Mouse (Mus musculus): ENCODE data around the gene BC067074. TPM values are rescaled to one million over a fixed set of nuclear protein-coding genes. Genes with fewer than 3 reads are reported as not detected.
"Not testable (repeated sequence)": the region's sequence is repeated elsewhere in the genome, so short reads cannot be mapped to it uniquely, and the experiment has no call there.

BC067074 gene
- polyA plus RNA-seq, 1 experiment from 2014 or later = 6.1 TPM

DNA sequence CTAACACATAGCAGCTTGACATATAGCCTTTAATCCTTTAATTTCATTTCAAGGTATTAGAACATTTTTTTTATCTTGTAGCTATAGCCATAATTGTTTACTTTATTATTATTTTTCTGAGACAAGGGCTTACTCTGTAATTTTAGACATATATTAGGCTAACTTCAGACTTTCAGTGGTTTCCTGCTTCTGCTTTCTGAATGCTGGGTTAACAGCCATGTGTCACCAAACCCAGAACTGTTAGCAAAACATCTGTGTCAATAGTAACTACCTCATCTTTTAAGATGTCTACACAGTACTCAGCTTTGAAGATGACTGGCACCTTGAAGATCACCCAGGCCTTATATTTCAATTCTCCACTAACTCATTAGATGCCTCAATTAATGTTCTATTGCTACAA is 89.8 kb downstream of the BC067074 start:
- not testable (repeated sequence) for H3K9me3 ChIP-seq (ENCODE audit: low read length); H3K36me3 ChIP-seq (ENCODE audit: insufficient read depth, low read length); H3K4me2 ChIP-seq (replicated peaks; ENCODE audit: low read depth, low read length); H3K4me1 ChIP-seq (ENCODE audit: insufficient read depth, low read length); H3K27me3 ChIP-seq (ENCODE audit: insufficient read depth, low read length); H3K27ac ChIP-seq (ENCODE audit: low read length); H3K4me3 ChIP-seq (ENCODE audit: low read length); ATAC-seq (ENCODE audit: low FRiP score, low TSS enrichment); H3K9ac ChIP-seq (replicated peaks; ENCODE audit: low read length)

GRCm38 (mm10) chr13:113393386-113393785 is 100.4 kb downstream of the BC067074 start:
- ATAC-seq (ENCODE audit: low FRiP score, low TSS enrichment) = no peak
- H3K4me3 ChIP-seq (ENCODE audit: low read length) = no peak overlapping the region
- no peaks in the 10 kb centered on the region for H3K36me3 ChIP-seq (ENCODE audit: insufficient read depth, low read length)
- H3K4me2 ChIP-seq (replicated peaks; ENCODE audit: low read depth, low read length) = no peak overlapping the region
- no peaks in the 10 kb centered on the region for H3K4me1 ChIP-seq (ENCODE audit: insufficient read depth, low read length)
- H3K9me3 ChIP-seq (ENCODE audit: low read length) = no peaks in the 10 kb centered on the region
- H3K9ac ChIP-seq (replicated peaks; ENCODE audit: low read length) = no peak overlapping the region
- no peak overlapping the region for H3K27ac ChIP-seq (ENCODE audit: low read length)
- H3K27me3 ChIP-seq (ENCODE audit: insufficient read depth, low read length) = no peaks in the 10 kb centered on the region
- WGBS = 93% methylated on average over 6 of the region's 6 CpGs

DNA sequence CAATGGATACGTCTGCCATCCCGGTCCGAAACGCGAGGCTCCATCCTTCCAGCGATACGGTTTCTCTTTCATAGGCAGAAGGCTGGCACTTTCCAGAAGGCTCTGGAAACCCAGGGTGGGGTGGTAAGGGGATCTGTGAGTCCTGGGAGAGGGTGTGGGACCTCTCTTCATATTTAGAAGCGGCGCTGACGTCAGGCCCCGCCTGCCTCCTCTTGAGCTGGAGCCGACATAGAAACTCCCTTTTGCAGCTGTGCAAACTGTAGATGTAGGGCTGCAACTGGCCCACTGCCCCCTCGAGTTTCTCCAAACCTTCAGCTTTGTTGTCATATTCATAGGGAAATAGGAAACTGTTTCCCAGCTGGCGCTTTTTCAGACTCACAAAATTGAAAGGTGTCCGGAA is 101.6 kb downstream of the BC067074 start:
- Histone ChIP-seq H3K4me1 (ENCODE audit: insufficient read depth, low read length) (no peaks in the 10 kb centered on the region), H3K9me3 (ENCODE audit: low read length) (no peaks in the 10 kb centered on the region), H3K36me3 (ENCODE audit: insufficient read depth, low read length) (no peaks in the 10 kb centered on the region), H3K27ac (ENCODE audit: low read length) (no peak overlapping the region), H3K4me3 (ENCODE audit: low read length) (no peak overlapping the region), H3K9ac (replicated peaks; ENCODE audit: low read length) (no peak overlapping the region), H3K4me2 (replicated peaks; ENCODE audit: low read depth, low read length) (peak overlapping the region; percentile 5; the same call in 1 of the 2 replicates), H3K27me3 (ENCODE audit: insufficient read depth, low read length) (no peaks in the 10 kb centered on the region)
- no peak for ATAC-seq (ENCODE audit: low FRiP score, low TSS enrichment)
- 73% methylated on average over 15 of the region's 15 CpGs for WGBS

- H3K9me3 ChIP-seq (ENCODE audit: low read length) = no peaks in the 10 kb centered on the region
- H3K4me1 ChIP-seq (ENCODE audit: insufficient read depth, low read length) = no peaks in the 10 kb centered on the region
- no peak overlapping the region for H3K27ac ChIP-seq (ENCODE audit: low read length)
- no peaks in the 10 kb centered on the region for H3K27me3 ChIP-seq (ENCODE audit: insufficient read depth, low read length)
- no peaks in the 10 kb centered on the region for H3K36me3 ChIP-seq (ENCODE audit: insufficient read depth, low read length)
- no peak overlapping the region for H3K4me2 ChIP-seq (replicated peaks; ENCODE audit: low read depth, low read length)
- H3K9ac ChIP-seq (replicated peaks; ENCODE audit: low read length) = no peak overlapping the region
- ATAC-seq (ENCODE audit: low FRiP score, low TSS enrichment) = no peak
- WGBS = 80% methylated on average over 9 of the region's 9 CpGs
- no peak overlapping the region for H3K4me3 ChIP-seq (ENCODE audit: low read length)
These were observed 104.1 kb downstream of the BC067074 start for GRCm38 (mm10) chr13:113397006-113397520.

DNA sequence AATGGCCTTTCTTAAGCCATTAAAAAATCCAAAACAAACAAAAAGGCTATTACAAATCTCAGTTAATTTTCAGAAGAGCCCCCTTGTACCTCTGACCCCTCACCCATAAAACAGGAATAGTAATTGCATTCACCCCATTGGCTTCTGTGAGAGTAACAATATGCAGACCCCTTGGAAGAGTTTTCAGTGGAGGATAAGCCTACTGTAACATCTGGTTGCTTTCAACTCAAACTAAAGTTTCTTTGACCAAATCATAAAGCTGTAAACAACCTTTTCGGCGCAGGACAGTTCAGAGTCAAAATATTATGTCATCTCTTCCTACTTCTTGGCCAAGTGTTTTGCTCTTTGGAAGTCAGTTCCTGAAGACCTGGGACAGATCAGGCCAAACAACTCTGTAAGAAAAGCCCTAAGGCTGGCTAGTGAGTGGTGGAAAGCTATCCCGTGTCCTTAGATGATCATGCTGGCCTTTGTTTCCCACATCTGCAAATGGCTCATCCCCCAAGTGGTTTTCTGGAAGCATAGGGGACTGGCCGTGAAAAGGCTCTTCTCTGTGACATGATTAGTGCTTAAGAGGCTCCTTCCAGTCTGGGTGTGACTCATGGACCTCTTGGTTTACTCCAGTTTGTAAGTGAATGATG is 108.5 kb downstream of the BC067074 start:
- Histone ChIP-seq H3K4me2 (replicated peaks; ENCODE audit: low read depth, low read length) (no peak overlapping the region), H3K9ac (replicated peaks; ENCODE audit: low read length) (no peak overlapping the region), H3K4me3 (ENCODE audit: low read length) (no peak overlapping the region), H3K27me3 (ENCODE audit: insufficient read depth, low read length) (no peaks in the 10 kb centered on the region), H3K36me3 (ENCODE audit: insufficient read depth, low read length) (no peaks in the 10 kb centered on the region), H3K27ac (ENCODE audit: low read length) (peak overlapping the region; percentile 41; the same call in 1 of the 2 replicates), H3K9me3 (ENCODE audit: low read length) (no peaks in the 10 kb centered on the region), H3K4me1 (ENCODE audit: insufficient read depth, low read length) (no peaks in the 10 kb centered on the region)
- ATAC-seq (ENCODE audit: low FRiP score, low TSS enrichment) = peak; percentile 54; the same call in 1 of the 2 replicates
- WGBS = 59% methylated on average over 4 of the region's 4 CpGs

GRCm38 (mm10) chr13:113403706-113404105 is 110.7 kb downstream of the BC067074 start:
- H3K36me3 ChIP-seq (ENCODE audit: insufficient read depth, low read length) = no peaks in the 10 kb centered on the region
- H3K9me3 ChIP-seq (ENCODE audit: low read length) = no peaks in the 10 kb centered on the region
- H3K4me2 ChIP-seq (replicated peaks; ENCODE audit: low read depth, low read length) = no peak overlapping the region
- H3K27me3 ChIP-seq (ENCODE audit: insufficient read depth, low read length) = no peaks in the 10 kb centered on the region
- ATAC-seq (ENCODE audit: low FRiP score, low TSS enrichment) = 0 out of 2 replicates have a peak, but pooled peaks have one; percentile 19
- WGBS = 70% methylated on average over 6 of the region's 6 CpGs
- no peak overlapping the region for H3K4me3 ChIP-seq (ENCODE audit: low read length)
- H3K4me1 ChIP-seq (ENCODE audit: insufficient read depth, low read length) = no peaks in the 10 kb centered on the region
- H3K27ac ChIP-seq (ENCODE audit: low read length) = peak overlapping the region; percentile 51; the same call in 1 of the 2 replicates
- H3K9ac ChIP-seq (replicated peaks; ENCODE audit: low read length) = no peak overlapping the region

- H3K4me2 ChIP-seq (replicated peaks; ENCODE audit: low read depth, low read length) = no peak overlapping the region
- no peaks in the 10 kb centered on the region for H3K9me3 ChIP-seq (ENCODE audit: low read length)
- WGBS = 47% methylated on average over 2 of the region's 2 CpGs
- no peaks in the 10 kb centered on the region for H3K27me3 ChIP-seq (ENCODE audit: insufficient read depth, low read length)
- peak overlapping the region; percentile 51; the same call in 1 of the 2 replicates for H3K27ac ChIP-seq (ENCODE audit: low read length)
- no peak overlapping the region for H3K4me3 ChIP-seq (ENCODE audit: low read length)
- H3K4me1 ChIP-seq (ENCODE audit: insufficient read depth, low read length) = no peaks in the 10 kb centered on the region
- ATAC-seq (ENCODE audit: low FRiP score, low TSS enrichment) = 0 out of 2 replicates have a peak, but pooled peaks have one; percentile 46
- no peak overlapping the region for H3K9ac ChIP-seq (replicated peaks; ENCODE audit: low read length)
- no peaks in the 10 kb centered on the region for H3K36me3 ChIP-seq (ENCODE audit: insufficient read depth, low read length)
These were observed 111.2 kb downstream of the BC067074 start for GRCm38 (mm10) chr13:113404172-113404571.

- H3K36me3 ChIP-seq (ENCODE audit: insufficient read depth, low read length) = no peaks in the 10 kb centered on the region
- H3K9me3 ChIP-seq (ENCODE audit: low read length) = no peaks in the 10 kb centered on the region
- no peaks in the 10 kb centered on the region for H3K4me1 ChIP-seq (ENCODE audit: insufficient read depth, low read length)
- H3K4me2 ChIP-seq (replicated peaks; ENCODE audit: low read depth, low read length) = no peak overlapping the region
- ATAC-seq (ENCODE audit: low FRiP score, low TSS enrichment) = no peak
- no peak overlapping the region; the same call in 1 of the 2 replicates for H3K27ac ChIP-seq (ENCODE audit: low read length)
- no peaks in the 10 kb centered on the region for H3K27me3 ChIP-seq (ENCODE audit: insufficient read depth, low read length)
- 60% methylated on average over 12 of the region's 12 CpGs for WGBS
- no peak overlapping the region for H3K9ac ChIP-seq (replicated peaks; ENCODE audit: low read length)
- no peak overlapping the region for H3K4me3 ChIP-seq (ENCODE audit: low read length)
These were observed 117.0 kb downstream of the BC067074 start for GRCm38 (mm10) chr13:113409941-113410340.

GRCm38 (mm10) chr13:113415527-113415926 is 122.6 kb downstream of the BC067074 start:
- Histone ChIP-seq H3K36me3 (ENCODE audit: insufficient read depth, low read length) (no peaks in the 10 kb centered on the region), H3K4me3 (ENCODE audit: low read length) (no peak overlapping the region), H3K27me3 (ENCODE audit: insufficient read depth, low read length) (no peaks in the 10 kb centered on the region), H3K9me3 (ENCODE audit: low read length) (peaks cover 4% of the 10 kb centered on the region; the same call in 1 of the 2 replicates), H3K9ac (replicated peaks; ENCODE audit: low read length) (no peak overlapping the region), H3K27ac (ENCODE audit: low read length) (no peak overlapping the region), H3K4me1 (ENCODE audit: insufficient read depth, low read length) (peaks cover 7% of the 10 kb centered on the region; the same call in 1 of the 2 replicates), H3K4me2 (replicated peaks; ENCODE audit: low read depth, low read length) (no peak overlapping the region)
- ATAC-seq (ENCODE audit: low FRiP score, low TSS enrichment) = no peak
- 81% methylated on average over 7 of the region's 7 CpGs for WGBS

- Histone ChIP-seq H3K27me3 (ENCODE audit: insufficient read depth, low read length) (no peaks in the 10 kb centered on the region), H3K9me3 (ENCODE audit: low read length) (peaks cover 4% of the 10 kb centered on the region; the same call in 1 of the 2 replicates), H3K4me1 (ENCODE audit: insufficient read depth, low read length) (peaks cover 7% of the 10 kb centered on the region; the same call in 1 of the 2 replicates), H3K36me3 (ENCODE audit: insufficient read depth, low read length) (no peaks in the 10 kb centered on the region), H3K9ac (replicated peaks; ENCODE audit: low read length) (no peak overlapping the region), H3K4me2 (replicated peaks; ENCODE audit: low read depth, low read length) (no peak overlapping the region), H3K27ac (ENCODE audit: low read length) (no peak overlapping the region), H3K4me3 (ENCODE audit: low read length) (no peak overlapping the region)
- 97% methylated on average over 4 of the region's 4 CpGs for WGBS
- ATAC-seq (ENCODE audit: low FRiP score, low TSS enrichment) = no peak
These were observed 124.0 kb downstream of the BC067074 start for GRCm38 (mm10) chr13:113416986-113417385.
